Mouse (Mus musculus): ENCODE measurements around the gene Pitpnc1. TPM values are rescaled to one million over a fixed set of nuclear protein-coding genes. Genes with fewer than 3 reads are reported as not detected.

Gene Pitpnc1
- polyA plus RNA-seq, 1 experiment from 2014 or later: 9.1 TPM

- ATAC-seq (peak; percentile 71), DNase-seq (peak; percentile 67)
- WGBS (ENCODE audit: insufficient replicate concordance): 89% methylated on average over 6 of the region's 6 CpGs
- Histone ChIP-seq H3K9me3 (ENCODE audit: low read length) (no peaks in the 10 kb centered on the region), H3K9ac (replicated peaks) (no peak overlapping the region), H3K4me3 (ENCODE audit: low read depth, low read length) (no peak overlapping the region), H3K4me2 (ENCODE audit: low read depth, low read length) (no peak overlapping the region), H3K36me3 (replicated peaks; ENCODE audit: insufficient read depth, low read length) (no peaks in the 10 kb centered on the region), H3K27ac (ENCODE audit: low read depth) (peak overlapping the region; percentile 45; the same call in 1 of the 2 replicates), H3K27me3 (ENCODE audit: insufficient read depth, low read length) (no peaks in the 10 kb centered on the region), H3K4me1 (ENCODE audit: insufficient read depth) (peaks cover 11% of the 10 kb centered on the region; the same call in 1 of the 2 replicates)
- TF ChIP-seq EP300 (IDR thresholded peaks at IDR 0.05; ENCODE audit: low read depth) (peak; percentile 35; the same call in 1 of the 2 replicates), CTCF (IDR thresholded peaks at IDR 0.05; ENCODE audit: low read depth) (no peak)
These were observed 93.2 kb downstream of the Pitpnc1 start for GRCm38 (mm10) chr11:107377326-107377725.

- H3K4me3 ChIP-seq (ENCODE audit: low read depth, low read length): no peak overlapping the region
- H3K27ac ChIP-seq (ENCODE audit: low read depth): 0 out of 2 replicates have a peak overlapping the region, but pooled peaks have one; percentile 45
- ATAC-seq (peak; percentile 33), DNase-seq (no peak)
- no peak for TF ChIP-seq CTCF (IDR thresholded peaks at IDR 0.05; ENCODE audit: low read depth)
- no peak for TF ChIP-seq EP300 (IDR thresholded peaks at IDR 0.05; ENCODE audit: low read depth)
- H3K36me3 ChIP-seq (replicated peaks; ENCODE audit: insufficient read depth, low read length): no peaks in the 10 kb centered on the region
- H3K9me3 ChIP-seq (ENCODE audit: low read length): no peaks in the 10 kb centered on the region
- WGBS (ENCODE audit: insufficient replicate concordance): 77% methylated on average over 12 of the region's 12 CpGs
- H3K9ac ChIP-seq (replicated peaks): no peak overlapping the region
- no peaks in the 10 kb centered on the region for H3K27me3 ChIP-seq (ENCODE audit: insufficient read depth, low read length)
- H3K4me2 ChIP-seq (ENCODE audit: low read depth, low read length): no peak overlapping the region
- H3K4me1 ChIP-seq (ENCODE audit: insufficient read depth): peaks cover 15% of the 10 kb centered on the region
These were observed 94.2 kb downstream of the Pitpnc1 start for GRCm38 (mm10) chr11:107376272-107376671.

GRCm38 (mm10) chr11:107375816-107376215 lies 94.7 kb downstream of the Pitpnc1 start:
- H3K9me3 ChIP-seq (ENCODE audit: low read length): no peaks in the 10 kb centered on the region
- WGBS (ENCODE audit: insufficient replicate concordance): 87% methylated on average over 11 of the region's 11 CpGs
- H3K27ac ChIP-seq (ENCODE audit: low read depth): no peak overlapping the region
- ATAC-seq: no peak
- H3K4me2 ChIP-seq (ENCODE audit: low read depth, low read length): no peak overlapping the region
- H3K4me3 ChIP-seq (ENCODE audit: low read depth, low read length): no peak overlapping the region
- H3K27me3 ChIP-seq (ENCODE audit: insufficient read depth, low read length): no peaks in the 10 kb centered on the region
- DNase-seq: no peak
- peaks cover 15% of the 10 kb centered on the region for H3K4me1 ChIP-seq (ENCODE audit: insufficient read depth)
- TF ChIP-seq CTCF (IDR thresholded peaks at IDR 0.05; ENCODE audit: low read depth) (no peak), EP300 (IDR thresholded peaks at IDR 0.05; ENCODE audit: low read depth) (no peak)
- H3K36me3 ChIP-seq (replicated peaks; ENCODE audit: insufficient read depth, low read length): no peaks in the 10 kb centered on the region
- no peak overlapping the region for H3K9ac ChIP-seq (replicated peaks)

GRCm38 (mm10) chr11:107373569-107373968 lies 96.9 kb downstream of the Pitpnc1 start:
- H3K9ac ChIP-seq (replicated peaks): no peak overlapping the region
- ATAC-seq (no peak), DNase-seq (no peak)
- no peak for TF ChIP-seq CTCF (IDR thresholded peaks at IDR 0.05; ENCODE audit: low read depth)
- no peak overlapping the region for H3K4me2 ChIP-seq (ENCODE audit: low read depth, low read length)
- WGBS (ENCODE audit: insufficient replicate concordance): 87% methylated on average over 6 of the region's 6 CpGs
- H3K9me3 ChIP-seq (ENCODE audit: low read length): no peaks in the 10 kb centered on the region
- no peaks in the 10 kb centered on the region for H3K36me3 ChIP-seq (replicated peaks; ENCODE audit: insufficient read depth, low read length)
- H3K4me3 ChIP-seq (ENCODE audit: low read depth, low read length): no peak overlapping the region
- no peaks in the 10 kb centered on the region for H3K27me3 ChIP-seq (ENCODE audit: insufficient read depth, low read length)
- no peak overlapping the region for H3K27ac ChIP-seq (ENCODE audit: low read depth)
- H3K4me1 ChIP-seq (ENCODE audit: insufficient read depth): peaks cover 12% of the 10 kb centered on the region

- no peaks in the 10 kb centered on the region for H3K27me3 ChIP-seq (ENCODE audit: insufficient read depth, low read length)
- DNase-seq (no peak), ATAC-seq (no peak)
- 93% methylated on average over 4 of the region's 4 CpGs for WGBS (ENCODE audit: insufficient replicate concordance)
- H3K9me3 ChIP-seq (ENCODE audit: low read length): no peaks in the 10 kb centered on the region
- no peak overlapping the region for H3K27ac ChIP-seq (ENCODE audit: low read depth)
- no peak overlapping the region for H3K4me2 ChIP-seq (ENCODE audit: low read depth, low read length)
- peaks cover 12% of the 10 kb centered on the region for H3K4me1 ChIP-seq (ENCODE audit: insufficient read depth)
- no peak overlapping the region for H3K4me3 ChIP-seq (ENCODE audit: low read depth, low read length)
- no peak overlapping the region for H3K9ac ChIP-seq (replicated peaks)
- TF ChIP-seq CTCF (IDR thresholded peaks at IDR 0.05; ENCODE audit: low read depth): no peak
- TF ChIP-seq EP300 (IDR thresholded peaks at IDR 0.05; ENCODE audit: low read depth): no peak
- H3K36me3 ChIP-seq (replicated peaks; ENCODE audit: insufficient read depth, low read length): no peaks in the 10 kb centered on the region
These were observed 97.3 kb downstream of the Pitpnc1 start for GRCm38 (mm10) chr11:107373154-107373553.

GRCm38 (mm10) chr11:107372688-107373087 lies 97.8 kb downstream of the Pitpnc1 start:
- DNase-seq (no peak), ATAC-seq (no peak)
- H3K36me3 ChIP-seq (replicated peaks; ENCODE audit: insufficient read depth, low read length): no peaks in the 10 kb centered on the region
- no peak overlapping the region for H3K9ac ChIP-seq (replicated peaks)
- no peak overlapping the region for H3K4me2 ChIP-seq (ENCODE audit: low read depth, low read length)
- peaks cover 10% of the 10 kb centered on the region for H3K4me1 ChIP-seq (ENCODE audit: insufficient read depth)
- 90% methylated on average over 7 of the region's 7 CpGs for WGBS (ENCODE audit: insufficient replicate concordance)
- no peaks in the 10 kb centered on the region for H3K9me3 ChIP-seq (ENCODE audit: low read length)
- H3K27me3 ChIP-seq (ENCODE audit: insufficient read depth, low read length): no peaks in the 10 kb centered on the region
- H3K4me3 ChIP-seq (ENCODE audit: low read depth, low read length): no peak overlapping the region
- H3K27ac ChIP-seq (ENCODE audit: low read depth): no peak overlapping the region
- TF ChIP-seq EP300 (IDR thresholded peaks at IDR 0.05; ENCODE audit: low read depth): no peak
- no peak for TF ChIP-seq CTCF (IDR thresholded peaks at IDR 0.05; ENCODE audit: low read depth)

GRCm38 (mm10) chr11:107370476-107370875 lies 100.0 kb downstream of the Pitpnc1 start:
- no peaks in the 10 kb centered on the region for H3K9me3 ChIP-seq (ENCODE audit: low read length)
- H3K9ac ChIP-seq (replicated peaks): no peak overlapping the region
- H3K36me3 ChIP-seq (replicated peaks; ENCODE audit: insufficient read depth, low read length): no peaks in the 10 kb centered on the region
- H3K4me3 ChIP-seq (ENCODE audit: low read depth, low read length): no peak overlapping the region
- H3K27me3 ChIP-seq (ENCODE audit: insufficient read depth, low read length): no peaks in the 10 kb centered on the region
- ATAC-seq (no peak), DNase-seq (no peak)
- no peak for TF ChIP-seq CTCF (IDR thresholded peaks at IDR 0.05; ENCODE audit: low read depth)
- TF ChIP-seq EP300 (IDR thresholded peaks at IDR 0.05; ENCODE audit: low read depth): no peak
- WGBS (ENCODE audit: insufficient replicate concordance): 75% methylated on average over 3 of the region's 3 CpGs
- H3K4me1 ChIP-seq (ENCODE audit: insufficient read depth): peaks cover 3% of the 10 kb centered on the region
- no peak overlapping the region for H3K4me2 ChIP-seq (ENCODE audit: low read depth, low read length)
- H3K27ac ChIP-seq (ENCODE audit: low read depth): no peak overlapping the region
